Mouse (Mus musculus) inflammation-experienced regulatory T-cells, adult 6 months (primary cell): Measurements from ENCODE around the gene Lin9. TPM values are rescaled to one million over a fixed set of nuclear protein-coding genes. Genes with fewer than 3 reads are reported as not detected.

ENCODE experiments used
- ATAC-seq: one replicate; pipeline ENCODE4 v1.8.0; 2017
- polyA plus RNA-seq, 3 experiments: library from polyadenylated mRNA; unstranded; fragments of 100-300 nt; shearing (Covaris generic); gene quantifications; one replicate each; pipeline ENCODE4 v1.2.1; 2017

Lin9 gene
- polyA plus RNA-seq, 3 experiments from 2014 or later, result 15.2 to 21.7 (median 17.3) TPM

DNA sequence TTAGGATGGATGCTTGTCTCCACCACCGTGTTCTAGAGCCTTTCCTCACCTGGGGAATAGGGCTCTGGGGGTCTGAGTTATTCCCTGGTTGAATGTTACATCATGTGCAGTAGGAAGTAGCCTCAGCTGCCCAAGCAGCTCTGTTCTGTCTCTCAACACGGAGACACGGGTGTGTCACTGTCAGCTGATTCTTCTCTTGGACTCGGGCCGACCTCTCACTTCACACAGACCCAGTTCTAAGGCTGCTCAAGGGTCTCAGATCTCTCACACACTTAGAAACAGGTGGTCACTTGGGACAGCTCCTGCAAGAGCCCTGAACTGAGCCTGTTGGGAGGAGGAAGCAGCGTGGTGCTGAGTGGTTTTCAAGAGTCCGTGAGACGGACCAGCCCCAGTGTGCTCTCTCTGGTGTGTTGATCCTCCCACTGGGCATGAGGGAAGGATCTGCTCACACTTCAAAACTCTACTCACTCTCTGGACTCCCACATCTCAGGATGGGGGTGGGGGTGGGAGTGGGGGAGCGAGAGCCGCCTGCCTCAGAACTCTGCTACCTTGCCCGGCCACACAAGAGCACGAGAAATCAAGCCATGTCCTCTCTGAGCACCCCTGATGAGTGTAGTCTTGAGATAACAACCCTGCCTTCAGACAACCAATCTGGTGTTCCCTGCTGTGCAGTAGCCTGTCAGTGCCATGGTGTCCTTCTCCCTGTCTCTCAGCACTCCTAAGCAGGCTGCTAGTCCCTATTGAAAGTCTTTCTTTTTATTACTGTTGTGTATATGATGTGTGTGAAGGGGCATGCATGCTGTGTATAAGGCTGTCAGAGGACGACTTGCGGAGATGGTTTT, 68.2 kb downstream of the Lin9 start:
- ATAC-seq, result no peak

DNA sequence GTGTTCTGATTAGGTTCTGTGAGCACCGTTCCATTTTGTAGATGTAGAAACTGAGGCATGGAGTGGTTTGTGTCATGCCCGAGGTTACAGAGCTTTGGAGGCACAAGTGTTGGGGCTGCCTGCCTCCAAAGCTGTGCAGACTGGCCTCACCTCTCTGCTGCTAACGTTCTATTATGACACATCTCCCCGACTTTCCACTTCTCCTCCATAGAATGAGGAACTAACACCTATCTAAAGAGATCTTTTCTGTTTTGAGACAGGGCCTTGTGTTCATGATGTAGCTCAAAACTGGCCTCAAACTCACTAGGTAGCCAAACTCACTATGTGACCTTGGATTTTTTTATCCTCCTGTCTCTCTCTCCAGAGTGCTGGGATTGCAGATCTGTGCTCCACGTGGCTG, 77.8 kb downstream of the Lin9 start:
- no peak for ATAC-seq

DNA sequence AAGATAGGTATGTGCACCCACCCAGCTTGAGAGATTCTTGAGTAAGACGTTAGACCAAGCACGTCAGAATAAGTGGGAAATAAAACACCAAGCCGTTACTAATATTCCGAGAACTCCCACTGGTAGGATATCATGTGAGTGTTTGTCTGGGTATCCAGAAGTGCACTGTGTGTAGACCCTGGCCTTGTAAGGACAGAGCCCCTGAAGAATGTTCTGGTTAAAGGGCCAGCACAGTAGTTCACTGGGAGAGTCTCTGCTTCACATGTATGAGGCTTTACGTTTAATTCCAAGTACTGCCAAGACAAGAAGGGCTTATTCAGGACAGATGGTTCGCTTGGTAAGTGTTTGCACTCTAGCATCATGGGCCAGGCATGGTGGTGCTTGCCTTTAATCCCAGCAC, 78.5 kb downstream of the Lin9 start:
- ATAC-seq, result no peak

- ATAC-seq, result peak; percentile 70
Observed at GRCm38 (mm10) chr1:180719951-180720689, 79.2 kb downstream of the Lin9 start.

GRCm38 (mm10) chr1:180722608-180723007, 81.7 kb downstream of the Lin9 start:
- no peak for ATAC-seq

GRCm38 (mm10) chr1:180723701-180724238, 82.8 kb downstream of the Lin9 start:
- ATAC-seq, result no peak

DNA sequence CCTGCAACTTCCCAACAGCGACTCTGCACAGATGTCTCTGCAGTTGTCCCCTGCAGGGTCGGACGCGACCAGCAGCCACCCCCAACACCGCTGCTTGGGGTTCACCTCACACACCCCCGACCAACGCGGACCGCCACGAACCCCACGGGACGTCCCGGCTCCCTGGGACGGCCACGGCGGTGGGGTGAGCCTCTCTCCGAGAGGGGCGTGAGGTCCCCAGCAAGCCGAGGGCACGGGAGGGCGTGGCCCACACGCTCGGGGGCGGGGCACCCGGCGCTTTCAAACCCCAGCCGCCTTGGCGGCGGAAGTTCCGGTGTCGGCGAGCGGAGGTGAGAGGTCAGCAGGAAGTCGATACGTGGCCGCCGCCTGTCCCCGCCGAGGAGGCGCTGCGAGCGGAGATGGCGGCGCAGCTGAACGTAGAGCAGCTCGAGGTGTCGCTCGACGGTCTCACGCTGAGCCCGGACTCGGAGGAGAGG, 84.8 kb downstream of the Lin9 start, which contains the start of gene Acbd3:
Gene Acbd3, plus strand, starts transcription at position 340 of the 476 bp plus-strand sequence.
- ATAC-seq, result peak; percentile 91

DNA sequence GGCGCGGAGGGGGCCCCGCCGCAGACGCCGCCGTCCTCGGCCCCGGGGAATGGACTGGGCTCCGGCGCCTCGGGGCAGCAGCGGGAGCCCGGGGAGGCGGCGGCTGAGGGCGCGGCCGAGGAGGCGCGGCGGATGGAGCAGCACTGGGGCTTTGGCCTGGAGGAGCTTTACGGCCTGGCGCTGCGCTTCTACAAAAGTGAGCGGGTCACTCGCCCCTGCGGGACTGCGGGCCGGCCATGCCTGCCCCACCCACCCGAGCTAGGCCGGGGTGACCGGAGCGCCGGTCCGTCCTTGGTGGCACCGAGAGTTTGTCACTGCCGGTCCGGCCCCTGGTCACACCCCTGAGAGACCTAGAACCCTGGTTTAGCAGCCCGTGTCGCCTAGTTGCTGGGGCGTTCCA, 85.2 kb downstream of the Lin9 start:
- ATAC-seq, result peak; percentile 55

GRCm38 (mm10) chr1:180729231-180729630, 88.3 kb downstream of the Lin9 start:
- no peak for ATAC-seq

Other genes with a start within 250 kb of the Lin9 start
- gene Stum, start 157.6 kb upstream of the Lin9 start, polyA plus RNA-seq, result not detected
- gene Parp1, start 72.2 kb upstream of the Lin9 start, polyA plus RNA-seq, result 10 to 100 TPM; 39.8 to 48.1 (median 42.4) TPM
- under 1 TPM in 2 of 3 experiments, not detected in 1; 0.15 to 0.20 TPM for gene Mixl1, start 55.9 kb downstream of the Lin9 start, polyA plus RNA-seq
- 10 to 100 TPM; 10.9 to 14.4 (median 14.0) TPM for gene Acbd3, start 84.9 kb downstream of the Lin9 start, polyA plus RNA-seq
- 100 to 1,000 TPM; 553 to 843 (median 762) TPM for gene H3f3a, start 172.8 kb downstream of the Lin9 start, polyA plus RNA-seq
- 10 to 100 TPM; 33.8 to 42.9 (median 37.5) TPM for gene Sde2, start 210.0 kb downstream of the Lin9 start, polyA plus RNA-seq